Mouse (Mus musculus) limb, embryonic 11.5 days (tissue): Measurements from ENCODE around the gene Rassf3. TPM values are rescaled to one million over a fixed set of nuclear protein-coding genes. Genes with fewer than 3 reads are reported as not detected.

Experiments
- ATAC-seq: fragments of 200-750 bp; cut with Nextera tagmentation; 2 replicates; pipeline ENCODE4 v1.8.0; 2017; ENCODE audit warnings: low read depth; ENCODE audit not compliant: insufficient number of reproducible peaks, low FRiP score, low TSS enrichment
- DNase-seq: peaks from one replicate; pipeline ENCODE4 v3.0.0-alpha.2; 2015; ENCODE audit warnings: low spot score
- H3K27ac ChIP-seq: fragments of 300-500 bp; sonication (generic); replicated peaks from 2 replicates; pipeline ENCODE4 v1.5.1; 2014; ENCODE audit warnings: low read depth, mild to moderate bottlenecking, low read length
- H3K27me3 ChIP-seq: fragments of 300-500 bp; sonication (generic); 2 replicates; pipeline ENCODE4 v1.6.1; 2014; ENCODE audit warnings: mild to moderate bottlenecking, low read length, mixed read lengths; ENCODE audit not compliant: control insufficient read depth, insufficient read depth
- H3K36me3 ChIP-seq: fragments of 300-500 bp; sonication (generic); 2 replicates; pipeline ENCODE4 v1.6.1; 2014; ENCODE audit warnings: mild to moderate bottlenecking, low read length, moderate library complexity, mixed read lengths; ENCODE audit not compliant: control insufficient read depth, insufficient read depth
- H3K4me1 ChIP-seq: fragments of 300-500 bp; sonication (generic); 2 replicates; pipeline ENCODE4 v1.6.1; 2014; ENCODE audit warnings: low read length, mixed read lengths; ENCODE audit not compliant: control insufficient read depth, insufficient read depth
- H3K4me2 ChIP-seq: fragments of 300-500 bp; sonication (generic); 2 replicates; pipeline ENCODE4 v1.6.1; 2014; ENCODE audit warnings: low read depth, mild to moderate bottlenecking, moderate library complexity; ENCODE audit not compliant: severe bottlenecking
- H3K4me3 ChIP-seq: fragments of 300-500 bp; sonication (generic); 2 replicates; pipeline ENCODE4 v1.5.1; 2014; ENCODE audit warnings: low read depth, low read length
- H3K9ac ChIP-seq: fragments of 300-500 bp; sonication (generic); 2 replicates; pipeline ENCODE4 v1.6.1; 2014; ENCODE audit warnings: mild to moderate bottlenecking, low read length
- H3K9me3 ChIP-seq: fragments of 300-500 bp; sonication (generic); 2 replicates; pipeline ENCODE4 v1.6.1; 2016; ENCODE audit warnings: low read length; ENCODE audit not compliant: control insufficient read depth
- WGBS: fragments of 180-500 bp; shearing (Covaris S2); extraction: QIAGEN DNeasy Blood & Tissue Kit; methylation state at CpG from one replicate; pipeline ENCODE4 v1.1.7; 2014; 5-methylcytosine and 5-hydroxymethylcytosine counted together
- polyA plus RNA-seq: library from polyadenylated mRNA; unstranded; fragments of >200 nt; fragmentation: Nextera tagmentation; extraction: Ambion mirVana; gene quantifications from 2 replicates; pipeline ENCODE4 v1.2.1, GENCODE M21; 2014

Gene Rassf3
- polyA plus RNA-seq, 1 experiment from 2014 or later: 16.5 TPM

- H3K4me1 ChIP-seq: no peaks in the 10 kb centered on the region
- no peaks in the 10 kb centered on the region for H3K27me3 ChIP-seq
- no peak for DNase-seq
- H3K9me3 ChIP-seq: no peaks in the 10 kb centered on the region
- H3K36me3 ChIP-seq: no peaks in the 10 kb centered on the region
- no peak overlapping the region for H3K4me3 ChIP-seq
- 56% methylated on average over 6 of the region's 9 CpGs for WGBS
- no peak overlapping the region for H3K4me2 ChIP-seq
- H3K27ac ChIP-seq: no peak overlapping the region
- no peak overlapping the region for H3K9ac ChIP-seq
- ATAC-seq: no peak
These were observed 72.2 kb downstream of the Rassf3 start for GRCm38 (mm10) chr10:121403946-121404345.

GRCm38 (mm10) chr10:121403104-121403503, 73.0 kb downstream of the Rassf3 start:
- 59% methylated on average over 9 of the region's 9 CpGs for whole genome bisulfite sequencing
- Histone ChIP-seq H3K9ac (no peak overlapping the region), H3K4me1 (no peaks in the 10 kb centered on the region), H3K27ac (no peak overlapping the region), H3K9me3 (no peaks in the 10 kb centered on the region), H3K4me3 (no peak overlapping the region), H3K27me3 (no peaks in the 10 kb centered on the region), H3K4me2 (no peak overlapping the region), H3K36me3 (no peaks in the 10 kb centered on the region)
- DNase-seq: no peak
- ATAC-seq: no peak

DNA sequence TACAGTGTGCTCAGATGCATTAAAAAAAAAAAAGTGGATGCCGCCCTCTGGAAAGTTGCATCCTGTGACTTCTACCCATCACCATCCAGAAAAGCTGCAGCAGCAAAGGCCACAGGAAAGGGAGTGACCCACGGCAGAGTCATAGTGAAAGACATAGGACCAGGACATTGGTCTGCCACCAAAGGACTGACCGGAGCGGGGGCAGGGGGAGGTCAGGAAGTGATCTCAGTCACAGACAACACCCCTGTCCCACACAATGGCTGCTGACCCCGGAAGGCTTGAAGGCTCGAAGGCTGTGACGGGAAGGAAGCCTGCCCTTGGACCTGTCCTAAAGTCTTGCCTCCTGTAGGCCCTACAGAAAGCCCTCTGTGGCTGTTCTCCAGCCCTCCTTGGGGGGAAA, 75.1 kb downstream of the Rassf3 start:
- no peak overlapping the region for H3K4me3 ChIP-seq
- ATAC-seq (no peak), DNase-seq (no peak)
- H3K36me3 ChIP-seq: no peaks in the 10 kb centered on the region
- no peak overlapping the region for H3K27ac ChIP-seq
- WGBS: 87% methylated on average over 7 of the region's 7 CpGs
- no peak overlapping the region for H3K4me2 ChIP-seq
- H3K9ac ChIP-seq: no peak overlapping the region
- no peaks in the 10 kb centered on the region for H3K9me3 ChIP-seq
- no peaks in the 10 kb centered on the region for H3K27me3 ChIP-seq
- no peaks in the 10 kb centered on the region for H3K4me1 ChIP-seq

- H3K9ac ChIP-seq: no peak overlapping the region
- ATAC-seq (no peak), DNase-seq (no peak)
- H3K4me3 ChIP-seq: no peak overlapping the region
- H3K27me3 ChIP-seq: no peaks in the 10 kb centered on the region
- no peaks in the 10 kb centered on the region for H3K9me3 ChIP-seq
- peaks cover 4% of the 10 kb centered on the region; the same call in 1 of the 2 replicates for H3K36me3 ChIP-seq
- H3K4me2 ChIP-seq: no peak overlapping the region
- H3K4me1 ChIP-seq: no peaks in the 10 kb centered on the region
- no peak overlapping the region for H3K27ac ChIP-seq
- 86% methylated on average over 7 of the region's 7 CpGs for WGBS
These were observed 77.5 kb downstream of the Rassf3 start for GRCm38 (mm10) chr10:121398599-121398998.

DNA sequence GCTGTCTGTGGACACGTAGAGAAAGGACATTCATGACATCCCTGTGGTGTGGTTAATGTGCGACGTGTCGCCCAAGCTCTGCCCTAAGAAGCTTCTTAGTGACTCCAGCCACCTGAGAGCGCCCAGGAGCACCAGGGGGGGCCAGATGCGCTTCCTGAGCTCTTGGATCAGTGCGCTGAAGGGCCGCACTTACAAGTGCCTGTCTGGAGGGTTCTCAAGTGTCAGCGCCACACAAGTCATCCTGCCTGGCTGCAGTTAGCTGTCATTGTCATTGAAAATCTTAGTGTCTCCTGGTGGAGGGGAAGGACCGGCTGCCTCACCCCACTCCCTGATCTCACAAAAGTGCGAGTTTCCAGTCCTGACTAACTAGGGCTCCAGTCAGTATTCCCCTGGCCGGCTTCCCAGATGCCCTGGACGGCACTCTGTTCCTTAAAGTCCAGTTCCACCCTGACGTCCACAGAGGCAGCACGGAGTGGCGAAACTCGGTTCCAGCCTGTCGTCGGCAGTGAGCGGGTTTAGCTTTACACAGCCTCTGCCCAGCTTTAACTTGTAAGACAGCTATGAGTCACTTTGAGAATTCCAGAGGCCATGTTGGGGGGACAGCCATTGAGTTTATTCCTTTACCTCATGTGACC, 80.5 kb downstream of the Rassf3 start:
- WGBS: 82% methylated on average over 20 of the region's 20 CpGs

GRCm38 (mm10) chr10:121394789-121395325, 81.3 kb downstream of the Rassf3 start:
- WGBS: 85% methylated on average over 18 of the region's 18 CpGs
- H3K27ac ChIP-seq: no peak overlapping the region
- H3K9me3 ChIP-seq: no peaks in the 10 kb centered on the region
- no peak for DNase-seq
- no peaks in the 10 kb centered on the region for H3K4me1 ChIP-seq
- no peak for ATAC-seq
- H3K4me2 ChIP-seq: no peak overlapping the region
- H3K36me3 ChIP-seq: peaks cover 25% of the 10 kb centered on the region; the same call in 1 of the 2 replicates
- H3K4me3 ChIP-seq: no peak overlapping the region
- no peaks in the 10 kb centered on the region for H3K27me3 ChIP-seq
- no peak overlapping the region for H3K9ac ChIP-seq

More for the DNA sequence above, 80.5 kb downstream of the Rassf3 start:
- no peak for ATAC-seq
- H3K4me2 ChIP-seq: no peak overlapping the region
- no peaks in the 10 kb centered on the region for H3K27me3 ChIP-seq
- H3K9ac ChIP-seq: no peak overlapping the region
- H3K4me3 ChIP-seq: no peak overlapping the region
- no peak overlapping the region for H3K27ac ChIP-seq
- H3K36me3 ChIP-seq: peaks cover 24% of the 10 kb centered on the region; the same call in 1 of the 2 replicates
- no peaks in the 10 kb centered on the region for H3K4me1 ChIP-seq
- H3K9me3 ChIP-seq: no peaks in the 10 kb centered on the region
- no peak for DNase-seq

GRCm38 (mm10) chr10:121394270-121394669, 81.9 kb downstream of the Rassf3 start:
- Histone ChIP-seq H3K4me1 (no peaks in the 10 kb centered on the region), H3K9me3 (no peaks in the 10 kb centered on the region), H3K4me2 (no peak overlapping the region), H3K27ac (no peak overlapping the region; the same call in 1 of the 2 replicates), H3K9ac (no peak overlapping the region), H3K36me3 (peaks cover 25% of the 10 kb centered on the region; the same call in 1 of the 2 replicates), H3K4me3 (no peak overlapping the region), H3K27me3 (no peaks in the 10 kb centered on the region)
- WGBS: 84% methylated on average over 6 of the region's 6 CpGs
- DNase-seq (no peak), ATAC-seq (no peak)

GRCm38 (mm10) chr10:121391901-121392300, 84.2 kb downstream of the Rassf3 start:
- Histone ChIP-seq H3K4me3 (no peak overlapping the region), H3K27me3 (no peaks in the 10 kb centered on the region)

More at GRCm38 (mm10) chr10:121391901-121392300, 84.2 kb downstream of the Rassf3 start:
- Histone ChIP-seq H3K27ac (no peak overlapping the region), H3K9ac (no peak overlapping the region), H3K4me1 (no peaks in the 10 kb centered on the region), H3K9me3 (no peaks in the 10 kb centered on the region), H3K36me3 (peaks cover 25% of the 10 kb centered on the region; the same call in 1 of the 2 replicates), H3K4me2 (no peak overlapping the region)
- no peak for DNase-seq
- ATAC-seq: no peak
- WGBS: 92% methylated on average over 8 of the region's 8 CpGs
